Mouse (Mus musculus): ENCODE data around the gene Ybx1. TPM values are rescaled to one million over a fixed set of nuclear protein-coding genes. Genes with fewer than 3 reads are reported as not detected.

The Ybx1 gene
- polyA plus RNA-seq, 1 experiment from 2014 or later = 710 TPM

DNA sequence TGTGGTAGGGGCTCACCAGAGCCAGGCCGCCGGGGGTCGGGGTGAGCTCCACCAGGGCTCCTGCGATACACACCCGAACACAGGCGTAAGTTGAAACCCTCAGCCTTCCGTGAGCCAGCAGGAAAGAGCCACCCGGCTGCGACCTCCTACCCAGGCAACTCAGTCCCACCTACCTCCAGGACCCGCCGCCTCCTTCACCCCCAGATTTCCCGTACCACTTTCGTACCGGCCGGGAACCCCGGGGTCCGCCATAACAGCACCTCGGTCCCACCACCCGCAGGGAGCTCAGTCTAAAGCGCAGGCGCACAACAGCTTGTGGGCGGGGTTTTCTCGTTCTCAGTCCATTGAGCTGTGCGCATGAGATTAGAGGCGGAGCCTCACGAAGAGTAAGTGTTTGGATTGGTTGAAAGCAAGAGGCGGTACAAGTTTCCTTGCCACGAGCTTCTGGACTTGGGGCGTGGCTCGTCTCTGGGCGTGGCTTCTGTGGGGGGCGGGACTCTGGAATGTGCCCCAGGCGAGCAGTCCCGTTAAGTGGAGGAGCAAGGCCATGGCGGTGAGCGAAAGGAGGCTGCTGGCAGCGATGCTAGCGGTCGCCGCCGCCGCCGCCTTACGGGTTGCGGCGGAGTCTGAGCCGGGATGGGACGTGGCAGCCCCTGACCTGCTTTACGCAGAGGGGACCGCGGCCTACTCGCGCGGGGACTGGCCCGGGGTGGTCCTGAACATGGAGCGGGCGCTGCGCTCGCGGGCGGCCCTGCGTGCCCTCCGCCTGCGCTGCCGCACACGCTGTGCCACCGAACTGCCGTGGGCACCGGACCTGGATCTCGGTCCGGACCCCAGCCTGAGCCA lies 61.8 kb downstream of the Ybx1 start, which contains the start of the genes AU022252 and P3h1:
Gene AU022252 (minus strand): TSS at position 303 of the 846 bp plus-strand sequence.
Gene P3h1 (plus strand): TSS at position 506 of the 846 bp plus-strand sequence.
- H3K9ac ChIP-seq (ENCODE audit: low read depth, low read length) = peak within 1 kb of the TSS; percentile 79
- peak within 1 kb of the TSS; percentile 63 for H3K27ac ChIP-seq (ENCODE audit: low read depth, low read length)
- under 1% methylated on average over 62 of the region's 71 CpGs for WGBS
- H3K9me3 ChIP-seq (ENCODE audit: control insufficient read depth, low read length) = no peaks in the 10 kb centered on the region
- H3K4me1 ChIP-seq (ENCODE audit: control insufficient read depth, insufficient read depth, low read depth, low read length) = peaks cover 19% of the 10 kb centered on the region
- H3K4me3 ChIP-seq (ENCODE audit: low read length) = peak within 1 kb of the TSS; percentile 69
- H3K27me3 ChIP-seq (replicated peaks; ENCODE audit: control insufficient read depth, insufficient read depth, low read length) = no peaks in the 10 kb centered on the region
- ATAC-seq = peak; percentile 97
- H3K4me2 ChIP-seq (ENCODE audit: low read length) = peak within 1 kb of the TSS; percentile 81
- peaks cover 2% of the 10 kb centered on the region; the same call in 1 of the 2 replicates for H3K36me3 ChIP-seq (ENCODE audit: control insufficient read depth, insufficient read depth, low read length)

Other genes starting within 250 kb of the Ybx1 start
- 100 and 106 TPM in 2 replicates for gene Slc2a1, start 185.9 kb downstream of the Ybx1 start, polyA plus RNA-seq (2015; fragmentation: Nextera tagmentation; extraction: Ambion mirVana)
- gene Zfp691, start 120.4 kb downstream of the Ybx1 start, polyA plus RNA-seq (2015; fragmentation: Nextera tagmentation; extraction: Ambion mirVana) = 2.9 and 5.6 TPM in 2 replicates
- 0.33 and 0.70 TPM in 2 replicates for gene Ermap, start 104.6 kb downstream of the Ybx1 start, polyA plus RNA-seq (2015; fragmentation: Nextera tagmentation; extraction: Ambion mirVana)
- gene Svbp, start 99.3 kb downstream of the Ybx1 start, polyA plus RNA-seq (2015; fragmentation: Nextera tagmentation; extraction: Ambion mirVana) = 197 and 201 TPM in 2 replicates
- 0.20 and 0.46 TPM in 2 replicates for gene Tmem269, start 76.4 kb downstream of the Ybx1 start, polyA plus RNA-seq (2015; fragmentation: Nextera tagmentation; extraction: Ambion mirVana)
- gene AU022252, start 61.9 kb downstream of the Ybx1 start, polyA plus RNA-seq (2015; fragmentation: Nextera tagmentation; extraction: Ambion mirVana) = 23.3 and 24.5 TPM in 2 replicates
- gene P3h1, start 61.7 kb downstream of the Ybx1 start, polyA plus RNA-seq (2015; fragmentation: Nextera tagmentation; extraction: Ambion mirVana) = 8.3 and 11.3 TPM in 2 replicates
- gene Cldn19, start 39.2 kb downstream of the Ybx1 start, polyA plus RNA-seq (2015; fragmentation: Nextera tagmentation; extraction: Ambion mirVana) = 0.81 and 1.1 TPM in 2 replicates
- 42.4 and 43.4 TPM in 2 replicates for gene Ppih, start 25.9 kb upstream of the Ybx1 start, polyA plus RNA-seq (2015; fragmentation: Nextera tagmentation; extraction: Ambion mirVana)
- 18.8 and 20.0 TPM in 2 replicates for gene Ccdc30, start 120.9 kb upstream of the Ybx1 start, polyA plus RNA-seq (2015; fragmentation: Nextera tagmentation; extraction: Ambion mirVana)
- gene Ppcs, start 127.8 kb upstream of the Ybx1 start, polyA plus RNA-seq (2015; fragmentation: Nextera tagmentation; extraction: Ambion mirVana) = 22.2 and 27.3 TPM in 2 replicates
- gene Zmynd12, start 128.2 kb upstream of the Ybx1 start, polyA plus RNA-seq (2015; fragmentation: Nextera tagmentation; extraction: Ambion mirVana) = 0.63 and 0.89 TPM in 2 replicates
- 28.2 and 30.3 TPM in 2 replicates for gene Rimkla, start 198.0 kb upstream of the Ybx1 start, polyA plus RNA-seq (2015; fragmentation: Nextera tagmentation; extraction: Ambion mirVana)
- gene Foxj3, start 242.4 kb upstream of the Ybx1 start, polyA plus RNA-seq (2015; fragmentation: Nextera tagmentation; extraction: Ambion mirVana) = 25.7 and 32.6 TPM in 2 replicates
- gene Frg2f1, start 244.9 kb upstream of the Ybx1 start, polyA plus RNA-seq (2015; fragmentation: Nextera tagmentation; extraction: Ambion mirVana) = 9.3 and 11.4 TPM in 2 replicates

Data from hindbrain, embryonic 16.5 days (tissue).